Mouse (Mus musculus) spleen, adult 2 months (tissue): ENCODE results near the gene Smarce1.

Experiments used
- CTCF ChIP-seq: fragments of 200-500 bp; IDR thresholded peaks from 2 replicates; pipeline ENCODE4 v1.5.1; 2011; ENCODE audit warnings: mild to moderate bottlenecking, inconsistent platforms; ENCODE audit not compliant: insufficient read depth, insufficient read length, insufficient replicate concordance; ENCODE audit errors: extremely low read depth
- POLR2A ChIP-seq: fragments of 200-500 bp; IDR thresholded peaks from 2 replicates; pipeline ENCODE4 v1.6.1; 2011; ENCODE audit warnings: low read depth, low read length, inconsistent platforms

DNA sequence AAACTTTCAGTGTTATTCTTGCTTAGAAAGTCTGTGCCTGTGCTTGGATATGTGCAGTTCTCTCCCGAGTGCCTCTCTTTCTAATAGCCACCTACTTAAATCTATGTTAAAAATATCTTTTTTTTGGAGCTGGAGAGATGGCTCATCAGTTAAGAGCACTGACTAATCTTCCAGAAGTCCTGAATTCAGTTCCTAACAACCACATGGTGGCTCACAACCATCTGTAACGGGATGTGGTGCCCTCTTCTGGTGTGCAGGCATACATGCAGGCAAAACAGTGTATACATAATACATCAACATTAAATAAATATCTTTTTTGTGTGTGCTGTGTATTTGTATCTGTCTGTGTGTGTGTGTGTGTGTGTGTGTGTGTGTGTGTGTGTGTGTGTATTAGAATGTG, 23.1 kb upstream of the Smarce1 start:
- TF ChIP-seq CTCF (no peak), POLR2A (no peak)
